Mouse (Mus musculus) C2C12 (cell line): ENCODE measurements around the gene Serpinb2.

Experiments used
- CEBPB ChIP-seq: IDR thresholded peaks from one replicate; pipeline ENCODE4 v1.6.1; 2011; ENCODE audit warnings: low read depth, mild to moderate bottlenecking, control low read depth, moderate library complexity
- CTCF ChIP-seq: IDR thresholded peaks from one replicate; pipeline ENCODE4 v1.5.1; 2011; ENCODE audit not compliant: control insufficient read depth, insufficient read depth, insufficient read length
- MAX ChIP-seq: IDR thresholded peaks from one replicate; pipeline ENCODE4 v1.6.1; 2011; ENCODE audit warnings: mild to moderate bottlenecking, control low read depth
- MYOD1 ChIP-seq: IDR thresholded peaks from one replicate; pipeline ENCODE4 v1.6.1; 2011; ENCODE audit warnings: low read depth; ENCODE audit not compliant: control insufficient read depth, insufficient read length
- MYOG ChIP-seq: IDR thresholded peaks from one replicate; pipeline ENCODE4 v1.6.1; 2011; ENCODE audit not compliant: control insufficient read depth, insufficient read length; ENCODE audit errors: extremely low read depth
- USF1 ChIP-seq: IDR thresholded peaks from one replicate; pipeline ENCODE4 v1.6.1; 2011; ENCODE audit warnings: low read depth, mild to moderate bottlenecking, control low read depth, moderate library complexity

GRCm38 (mm10) chr1:107512194-107513138 lies 1.2 kb downstream of the Serpinb2 start:
- TF ChIP-seq CTCF (no peak), USF1 (no peak), MAX (no peak), MYOG (no peak), CEBPB (no peak), MYOD1 (no peak)
